Mouse (Mus musculus) C3H10T1/2 (cell line): ENCODE results near the gene Pla2g15. TPM values are rescaled to one million over a fixed set of nuclear protein-coding genes. Genes with fewer than 3 reads are reported as not detected.

ENCODE experiments used
- polyA plus RNA-seq, 2 experiments: library from polyadenylated mRNA; unstranded; fragments of >200 nt; fragmentation: generic; extraction: Trizol; gene quantifications; one replicate each; pipeline ENCODE4 v1.2.1; 2012; ENCODE audit warnings: missing spikeins in 2 of 2

The Pla2g15 gene
- polyA plus RNA-seq, result 10 to 100 TPM in 1 of 2 experiments, 1 to 10 TPM in 1; 8.0 to 20.9 TPM

GRCm38 (mm10) chr8:106149801-106150652 lies at the start of gene Pla2g15:
Gene Pla2g15 (plus strand): TSS chr8:106150399.

GRCm38 (mm10) chr8:106136156-106137130 lies 13.8 kb upstream of the Pla2g15 start, which contains the start of gene Esrp2:
Gene Esrp2 (minus strand): TSS chr8:106136974.

GRCm38 (mm10) chr8:106168356-106169016 lies 18.3 kb downstream of the Pla2g15 start, which contains the start of gene Slc7a6:
Gene Slc7a6 (plus strand): TSS chr8:106168857.

GRCm38 (mm10) chr8:106210821-106211345 lies 60.7 kb downstream of the Pla2g15 start, which contains the start of the genes Slc7a6os and Prmt7:
Gene Slc7a6os (minus strand): TSS chr8:106210935.
Gene Prmt7 (plus strand): TSS chr8:106210936.

Other genes starting within 250 kb of the Pla2g15 start
- gene Pskh1, start 250.0 kb upstream of the Pla2g15 start, polyA plus RNA-seq, result 10 to 100 TPM in 1 of 2 experiments, 1 to 10 TPM in 1; 6.3 to 24.8 TPM
- gene Ctrl, start 216.5 kb upstream of the Pla2g15 start, polyA plus RNA-seq, result 1 to 10 TPM in 1 of 2 experiments, under 1 TPM in 1; 0.04 to 1.2 TPM
- 100 to 1,000 TPM in 1 of 2 experiments, 10 to 100 TPM in 1; 93.2 to 114 TPM for gene Psmb10, start 212.0 kb upstream of the Pla2g15 start, polyA plus RNA-seq
- gene Lcat, start 207.0 kb upstream of the Pla2g15 start, polyA plus RNA-seq, result 1 to 10 TPM in 1 of 2 experiments, under 1 TPM in 1; 0.43 to 4.4 TPM
- 10 to 100 TPM; 18.7 to 66.1 TPM for gene Slc12a4, start 184.3 kb upstream of the Pla2g15 start, polyA plus RNA-seq
- not detected for gene Dpep3, start 171.0 kb upstream of the Pla2g15 start, polyA plus RNA-seq
- 10 to 100 TPM in 1 of 2 experiments, 1 to 10 TPM in 1; 7.9 to 13.1 TPM for gene Dus2, start 159.1 kb upstream of the Pla2g15 start, polyA plus RNA-seq
- under 1 TPM; 0.05 to 0.28 TPM for gene Dpep2nb, start 144.4 kb upstream of the Pla2g15 start, polyA plus RNA-seq
- gene Ddx28, start 138.5 kb upstream of the Pla2g15 start, polyA plus RNA-seq, result 10 to 100 TPM; 10.6 to 13.9 TPM
- gene Nfatc3, start 91.6 kb upstream of the Pla2g15 start, polyA plus RNA-seq, result 1 to 10 TPM in 1 of 2 experiments, under 1 TPM in 1; 0.91 to 9.6 TPM
- gene Esrp2, start 13.4 kb upstream of the Pla2g15 start, polyA plus RNA-seq, result under 1 TPM; 0.14 to 0.19 TPM
- gene Slc7a6, start 18.5 kb downstream of the Pla2g15 start, polyA plus RNA-seq, result 10 to 100 TPM in 1 of 2 experiments, 1 to 10 TPM in 1; 3.5 to 10.8 TPM
- gene Slc7a6os, start 60.5 kb downstream of the Pla2g15 start, polyA plus RNA-seq, result 10 to 100 TPM in 1 of 2 experiments, 1 to 10 TPM in 1; 7.1 to 30.0 TPM
- gene Prmt7, start 60.5 kb downstream of the Pla2g15 start, polyA plus RNA-seq, result 10 to 100 TPM; 22.0 to 39.1 TPM
- under 1 TPM; 0.26 to 0.87 TPM for gene Smpd3, start 187.6 kb downstream of the Pla2g15 start, polyA plus RNA-seq